Comparison of ENCODE assay signal across 14 mouse cellular contexts in genomic region chr1:151976850-151977249, GRCm38 (mm10).
"Had no signal": no experiment of that assay in that cellular context is flagged by ENCODE, and none has a peak within 500 bp of the region (broad histone marks: within the 10 kb centered on the region; RNA-seq: fewer than 3 reads in every experiment).

No protein-coding gene starts in this region.

- H3K27me3 ChIP-seq: liver, embryonic 13.5 days; midbrain, embryonic 15.5 days; neural tube, embryonic 13.5 days had no signal

- H3K9me3 ChIP-seq: liver, embryonic 13.5 days; midbrain, embryonic 15.5 days; neural tube, embryonic 13.5 days had no signal

- H3K27ac ChIP-seq: kidney, postnatal 0 days; left cerebral cortex, adult 2 months; liver, embryonic 13.5 days; macrophage had no signal

- H3K4me1 ChIP-seq: liver, embryonic 13.5 days had no signal

- H3K4me2 ChIP-seq: liver, embryonic 13.5 days; midbrain, embryonic 11.5 days; midbrain, embryonic 15.5 days; neural tube, embryonic 13.5 days had no signal

- ATAC-seq: midbrain, embryonic 15.5 days had no signal

- H3K9ac ChIP-seq: liver, embryonic 13.5 days; midbrain, embryonic 15.5 days; neural tube, embryonic 13.5 days had no signal

- H3K36me3 ChIP-seq: liver, embryonic 13.5 days; midbrain, embryonic 15.5 days; neural tube, embryonic 13.5 days had no signal

- H3K4me3 ChIP-seq: left cerebral cortex, adult 2 months; liver, embryonic 13.5 days; midbrain, embryonic 15.5 days; myocyte; neural tube, embryonic 13.5 days had no signal

- DNase-seq: kidney, adult 2 months; kidney, postnatal 25 days; layer of hippocampus, postnatal 36 days; liver, embryonic 13.5 days; lung, adult 2 months; thymus, adult 18-20 months; thymus, postnatal 36 days had no signal
